Mouse (Mus musculus): ENCODE measurements around the gene H1fnt.
A peak's percentile ranks its signal among the peaks of the same experiment; 100 is the strongest.

The H1fnt gene

GRCm38 (mm10) chr15:98257193-98257592 lies at the start of gene H1fnt:
H1fnt (minus strand) TSS chr15:98257293.
- DNase-seq (ENCODE audit: low read depth, low spot score), result no peak

GRCm38 (mm10) chr15:98295628-98296551 lies 38.8 kb upstream of the H1fnt start, which contains the start of gene Zfp641:
Zfp641 (minus strand) TSS chr15:98296161.
- DNase-seq (ENCODE audit: low read depth, low spot score), result peak; percentile 17

- no peak for DNase-seq (ENCODE audit: low read depth, low spot score)
These were observed 36.6 kb upstream of the H1fnt start for GRCm38 (mm10) chr15:98293651-98294050.

- no peak for DNase-seq (ENCODE audit: low read depth, low spot score)
These were observed 31.5 kb upstream of the H1fnt start for GRCm38 (mm10) chr15:98288566-98288965.

GRCm38 (mm10) chr15:98286418-98286817 lies 29.3 kb upstream of the H1fnt start:
- DNase-seq (ENCODE audit: low read depth, low spot score), result no peak

GRCm38 (mm10) chr15:98257776-98258175 lies 683 bp upstream of the H1fnt start:
- DNase-seq (ENCODE audit: low read depth, low spot score), result no peak

GRCm38 (mm10) chr15:98256271-98256670 lies 822 bp downstream of the H1fnt start:
- no peak for DNase-seq (ENCODE audit: low read depth, low spot score)

GRCm38 (mm10) chr15:98235442-98235841 lies 21.7 kb downstream of the H1fnt start:
- no peak for DNase-seq (ENCODE audit: low read depth, low spot score)

- DNase-seq (ENCODE audit: low read depth, low spot score), result no peak
These were observed 22.7 kb downstream of the H1fnt start, which contains the start of gene Olfr286 for GRCm38 (mm10) chr15:98234350-98234749. Olfr286 (minus strand) TSS chr15:98234450.

GRCm38 (mm10) chr15:98226096-98226495 lies 31.0 kb downstream of the H1fnt start:
- no peak for DNase-seq (ENCODE audit: low read depth, low spot score)

GRCm38 (mm10) chr15:98225610-98226009 lies 31.5 kb downstream of the H1fnt start:
- peak; percentile 3 for DNase-seq (ENCODE audit: low read depth, low spot score)

- DNase-seq (ENCODE audit: low read depth, low spot score), result no peak
These were observed 34.7 kb downstream of the H1fnt start for GRCm38 (mm10) chr15:98222377-98222776.

- DNase-seq (ENCODE audit: low read depth, low spot score), result no peak
These were observed 36.2 kb downstream of the H1fnt start, which contains the start of the genes Gm44579 and Olfr287 for GRCm38 (mm10) chr15:98220877-98221276. Gm44579 (minus strand) TSS chr15:98220977. Olfr287 (minus strand) TSS chr15:98221056.

- no peak for DNase-seq (ENCODE audit: low read depth, low spot score)
These were observed 43.0 kb downstream of the H1fnt start for GRCm38 (mm10) chr15:98214130-98214529.

- no peak for DNase-seq (ENCODE audit: low read depth, low spot score)
These were observed 43.7 kb downstream of the H1fnt start for GRCm38 (mm10) chr15:98213336-98213870.

- no peak for DNase-seq (ENCODE audit: low read depth, low spot score)
These were observed 47.4 kb downstream of the H1fnt start for GRCm38 (mm10) chr15:98209676-98210075.

All from CD4-positive, CD25-positive, alpha-beta regulatory T cell, adult 2 months (primary cell).